Mouse (Mus musculus) heart, adult 11 months (tissue): Measurements from ENCODE around the gene Wdfy2.

Experiments used
- DNase-seq: peaks from one replicate; pipeline ENCODE4 v3.0.0; 2022

Wdfy2 gene

DNA sequence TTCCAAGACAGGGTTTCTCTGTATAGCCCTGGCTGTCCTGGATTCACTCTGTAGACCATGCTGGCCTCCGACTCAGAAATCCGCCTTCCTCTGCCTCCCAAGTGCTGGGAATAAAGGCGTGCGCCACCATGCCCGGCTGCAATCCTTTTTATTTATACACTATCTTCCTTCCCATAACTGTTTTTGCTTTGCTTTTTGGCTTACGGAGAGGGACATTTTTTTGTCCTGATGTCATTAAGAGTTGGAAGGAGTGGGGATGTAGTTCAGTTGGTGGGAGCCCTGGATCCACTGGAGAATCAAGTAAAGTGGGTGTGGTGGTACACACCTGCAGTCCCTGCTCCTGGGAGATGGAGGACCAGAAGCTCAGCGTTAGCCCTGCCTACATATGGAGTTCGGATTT is 6.7 kb downstream of the Wdfy2 start:
- peak; percentile 89 for DNase-seq

DNA sequence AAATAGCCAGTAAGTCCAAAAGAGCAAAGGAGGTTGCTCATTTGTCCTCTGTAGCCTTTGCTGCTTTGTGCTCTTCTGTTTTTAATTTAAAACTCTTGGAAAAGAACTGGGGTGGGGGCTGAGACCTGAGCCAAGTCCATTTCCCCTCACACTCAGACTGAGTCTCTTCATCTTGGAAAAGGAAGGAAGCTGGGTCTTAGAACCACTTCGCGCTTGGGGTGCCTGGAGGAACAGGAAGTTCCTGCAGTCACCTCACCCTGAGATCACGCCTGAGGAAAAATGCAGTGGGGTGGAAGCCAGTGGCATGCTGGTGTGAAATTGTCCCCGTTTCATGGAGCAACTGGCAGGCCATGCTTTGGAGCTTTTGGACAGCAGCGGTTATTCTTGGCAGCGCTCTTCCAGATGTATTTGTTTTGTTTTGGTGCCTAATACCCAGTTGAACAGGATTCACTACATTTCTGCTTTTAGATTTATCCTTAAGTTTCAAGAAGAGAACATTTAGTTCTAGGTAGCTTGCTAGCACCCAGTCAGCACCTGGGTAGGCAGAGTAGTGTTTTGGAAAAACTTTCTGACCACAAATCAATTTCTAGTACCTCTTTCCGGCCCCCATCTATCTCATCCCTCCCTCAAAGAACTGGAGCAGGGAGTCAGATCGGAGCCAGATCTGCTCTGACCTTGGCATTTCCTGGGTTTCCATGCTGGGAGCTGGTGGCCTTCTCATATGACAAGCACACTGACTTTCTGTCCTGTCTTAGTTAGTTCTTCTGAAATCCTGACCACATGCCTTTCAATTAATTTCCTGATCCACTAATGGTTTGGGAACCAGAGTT is 7.7 kb downstream of the Wdfy2 start:
- DNase-seq = peak; percentile 97

DNA sequence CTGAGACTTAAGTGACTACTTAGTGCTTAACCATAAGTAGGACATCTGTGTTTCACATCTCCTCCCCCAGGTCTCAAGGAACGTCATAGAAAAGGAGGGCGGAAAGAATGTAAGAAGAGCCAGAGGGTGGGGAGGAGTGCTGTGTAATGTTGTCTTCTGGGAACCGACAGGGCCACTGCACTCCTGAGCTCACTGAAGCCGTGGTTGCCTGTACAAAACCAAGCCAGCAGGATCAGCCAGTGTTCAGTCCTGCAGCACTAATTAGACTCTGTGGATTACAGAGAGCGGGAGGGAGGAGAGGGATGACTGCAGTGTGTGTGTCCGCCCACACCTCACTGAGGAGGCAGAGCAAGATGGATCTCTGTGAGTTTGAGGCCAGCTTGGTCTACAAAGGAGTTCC is 13.5 kb downstream of the Wdfy2 start:
- peak; percentile 83 for DNase-seq

DNA sequence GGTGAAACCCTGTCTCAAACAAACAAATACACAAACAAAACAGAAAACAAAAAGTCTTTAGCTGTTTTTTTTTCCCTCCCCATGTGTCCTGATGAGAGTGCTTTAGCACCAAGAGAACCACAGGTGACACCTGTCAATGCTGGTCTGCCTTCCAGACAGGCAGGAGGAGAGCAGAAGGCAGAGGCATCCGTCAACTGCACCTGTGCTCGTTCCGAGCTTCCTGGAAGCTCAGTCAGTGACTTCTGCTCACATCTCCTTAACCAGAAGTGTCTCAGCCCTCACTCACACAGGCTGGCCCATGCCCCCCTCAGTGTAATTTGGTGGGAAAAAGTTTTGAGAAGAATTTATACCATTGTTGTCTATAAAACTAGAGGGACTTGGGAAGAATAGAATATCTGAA is 15.4 kb downstream of the Wdfy2 start:
- DNase-seq = peak; percentile 55

DNA sequence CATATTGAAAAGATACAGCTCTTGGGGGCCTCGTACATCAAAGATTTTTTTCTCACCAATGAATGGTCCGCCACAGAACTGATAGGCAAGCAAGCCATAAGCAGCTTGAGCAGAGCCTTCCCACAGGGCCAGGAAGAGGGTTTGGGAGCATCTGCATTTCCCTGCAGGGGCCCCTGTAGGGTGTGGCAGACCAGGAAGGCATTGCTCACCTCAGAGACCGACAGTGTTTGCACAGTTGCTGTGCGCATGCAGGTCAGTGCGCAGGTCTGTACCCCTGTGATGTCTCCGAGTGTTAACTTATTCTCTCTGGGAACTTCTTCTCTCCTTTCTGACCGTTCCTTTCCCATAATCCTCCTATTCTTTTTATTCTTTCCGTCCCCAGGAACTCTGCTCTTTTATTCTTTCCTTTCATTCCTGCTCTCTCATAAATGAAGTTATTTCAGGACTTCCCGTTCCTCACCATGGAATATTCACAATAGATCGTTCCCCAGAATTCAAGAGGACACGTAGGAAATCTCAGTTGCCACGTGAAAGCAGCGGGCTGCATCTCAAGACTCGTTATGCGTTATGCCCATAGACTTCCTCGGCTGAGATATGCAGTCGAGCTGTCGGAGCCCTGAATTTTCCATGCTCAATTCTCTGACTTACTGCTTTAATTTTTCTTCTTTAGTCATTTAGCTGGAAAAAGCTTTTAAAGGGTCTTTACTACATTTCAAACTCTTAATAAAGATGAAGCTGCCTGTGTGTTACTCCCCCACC is 17.8 kb downstream of the Wdfy2 start:
- peak; percentile 79 for DNase-seq

DNA sequence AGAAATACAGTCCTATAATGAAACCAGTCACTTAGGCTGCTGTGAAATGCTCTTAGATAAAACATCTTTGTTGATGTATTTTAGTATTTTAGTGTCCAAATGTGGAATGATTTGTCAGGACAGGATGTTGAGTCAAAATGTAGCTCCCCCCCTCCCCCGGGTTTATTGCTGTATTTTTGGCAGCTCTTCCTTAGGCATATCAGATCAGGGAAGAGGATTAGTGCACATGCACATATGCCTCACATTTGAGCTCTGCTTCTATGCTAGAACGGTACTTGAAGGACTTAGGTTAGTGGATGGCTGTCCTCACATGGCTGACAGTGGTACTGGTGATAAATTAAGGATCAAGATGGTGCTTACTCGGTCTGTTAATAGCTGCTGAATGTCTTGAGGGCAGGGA is 18.4 kb downstream of the Wdfy2 start:
- peak; percentile 88 for DNase-seq

DNA sequence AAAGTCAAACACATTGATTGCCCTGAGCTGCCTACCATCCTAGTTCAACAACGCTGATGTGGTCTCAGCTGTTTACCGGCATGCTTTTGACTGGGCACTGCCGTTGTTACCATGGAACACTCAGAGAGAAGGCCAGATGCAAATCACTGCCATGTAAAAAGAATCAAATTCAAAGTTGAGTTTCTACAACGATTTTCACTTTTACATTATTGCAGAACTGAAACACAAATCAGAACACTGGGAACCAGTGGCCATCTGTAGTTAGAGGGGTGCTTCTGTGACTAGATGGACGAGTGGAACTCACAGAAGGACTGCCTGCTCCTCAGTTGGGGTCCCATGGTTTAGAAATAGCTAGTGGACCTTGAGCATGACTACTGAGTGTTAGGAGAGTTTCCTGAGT is 19.0 kb downstream of the Wdfy2 start:
- peak; percentile 77 for DNase-seq

DNA sequence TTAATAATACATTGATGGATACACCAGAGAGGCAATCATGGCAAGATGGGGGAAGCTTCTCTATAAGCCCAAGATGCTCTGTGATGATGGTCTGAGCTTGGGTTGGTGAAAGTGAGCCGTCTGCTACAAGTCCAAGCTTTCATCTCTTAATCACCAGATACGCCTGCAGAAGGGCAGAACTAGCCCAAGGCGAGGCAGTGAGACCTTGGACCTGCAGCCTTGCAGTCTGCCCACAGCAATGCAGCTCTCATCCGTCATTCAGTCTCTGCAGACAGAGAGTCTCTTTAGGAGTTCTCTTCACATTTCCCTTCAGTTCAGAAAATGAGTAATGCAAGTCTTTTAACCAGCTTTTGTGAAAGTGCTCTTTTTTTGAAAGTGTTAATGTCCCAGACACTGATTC is 20.4 kb downstream of the Wdfy2 start:
- DNase-seq = peak; percentile 79

DNA sequence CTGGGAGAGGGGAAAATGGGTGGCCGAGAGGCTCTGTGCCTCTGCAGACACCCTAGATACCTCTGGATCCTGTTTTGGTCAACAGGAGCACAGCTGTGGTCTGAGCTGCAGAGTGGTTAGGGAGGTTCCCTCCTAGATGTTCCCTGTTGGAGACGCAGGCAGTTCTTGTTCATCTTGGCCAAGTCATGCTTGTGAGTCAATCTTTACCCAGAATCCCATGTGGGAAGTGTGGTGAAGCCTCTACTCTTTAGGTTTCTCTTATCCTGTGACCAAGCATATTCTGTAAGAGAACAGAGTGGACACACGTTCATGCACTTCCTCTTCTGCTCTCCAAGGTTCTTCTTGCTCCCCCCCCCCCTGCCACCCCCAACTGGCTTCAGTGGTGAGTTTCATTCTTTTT is 20.8 kb downstream of the Wdfy2 start:
- DNase-seq = peak; percentile 97

DNA sequence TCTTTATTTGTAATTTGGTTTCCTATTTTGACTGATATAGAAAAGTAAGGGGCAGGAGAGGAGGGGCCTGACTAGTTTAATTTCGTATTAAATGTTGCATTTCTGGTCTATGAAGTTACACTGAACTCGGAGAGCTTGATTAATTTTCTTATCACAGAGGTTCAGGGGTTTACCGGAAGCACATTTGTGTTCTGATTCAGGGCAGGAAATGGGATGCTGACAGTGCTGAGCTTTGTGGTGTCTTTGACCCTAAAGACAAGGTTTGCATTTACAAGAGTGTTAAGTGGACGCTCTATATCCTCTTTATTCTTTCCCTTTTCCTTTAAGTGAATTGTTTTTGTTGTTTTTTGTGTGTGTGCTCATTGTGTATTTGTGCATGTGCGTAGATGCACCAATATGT is 25.1 kb downstream of the Wdfy2 start:
- DNase-seq = peak; percentile 37

DNA sequence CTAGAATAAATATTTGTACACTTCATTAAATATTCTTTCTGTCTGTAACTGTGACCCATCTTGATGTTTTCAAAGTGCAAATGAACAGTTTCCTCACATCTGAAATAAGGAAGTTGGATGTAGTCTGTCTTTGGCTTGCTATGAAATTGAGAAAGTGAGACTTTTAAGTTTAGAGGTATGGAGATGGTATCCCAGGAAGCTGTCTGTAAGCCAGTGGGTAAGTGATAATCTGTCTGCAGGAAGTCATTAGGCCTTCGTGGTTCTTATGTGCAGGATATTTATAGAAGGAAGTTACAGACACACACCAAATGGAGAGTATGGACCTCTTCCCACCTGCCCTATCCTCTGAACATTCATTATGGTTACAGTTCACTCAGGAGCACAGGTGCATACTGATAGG is 26.8 kb downstream of the Wdfy2 start:
- DNase-seq = peak; percentile 42

DNA sequence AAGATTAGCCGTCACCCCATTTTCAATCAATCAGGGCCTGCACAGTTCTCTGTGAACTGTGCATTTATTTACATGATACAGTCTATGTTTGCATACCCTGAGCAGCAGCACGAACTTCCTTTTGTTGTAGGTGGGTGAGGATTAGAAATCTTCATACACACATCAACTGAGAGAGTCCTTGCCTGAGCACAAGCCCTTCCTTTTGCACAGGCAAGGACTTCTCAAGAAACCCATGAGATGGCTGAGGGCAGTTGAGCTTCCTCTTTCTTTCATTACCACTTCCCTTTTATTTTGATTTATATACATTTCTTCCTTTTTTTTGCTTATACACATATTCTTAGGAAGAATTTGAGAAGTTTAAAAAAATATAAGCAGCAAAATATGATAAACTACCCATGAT is 27.9 kb downstream of the Wdfy2 start:
- peak; percentile 90 for DNase-seq

DNA sequence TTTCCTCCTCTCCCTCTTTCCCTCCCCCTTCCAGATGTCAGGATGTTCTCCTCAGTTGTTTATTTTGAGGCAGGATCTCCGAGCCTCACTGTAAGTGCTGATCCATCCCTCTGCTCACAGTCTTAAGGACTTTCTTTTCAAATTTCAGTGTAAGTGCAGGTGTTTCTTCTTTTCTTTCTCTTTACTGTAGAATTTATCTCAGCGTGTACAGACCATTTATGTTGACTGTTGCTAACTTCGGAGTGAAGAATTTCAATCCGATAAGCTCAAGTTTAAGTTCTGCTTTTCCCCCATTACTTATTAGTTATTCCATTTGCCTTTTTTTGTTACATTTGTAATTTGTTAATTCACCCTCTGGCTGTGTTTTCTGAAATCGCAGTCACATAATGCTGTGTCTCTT is 29.6 kb downstream of the Wdfy2 start:
- DNase-seq = peak; percentile 30

DNA sequence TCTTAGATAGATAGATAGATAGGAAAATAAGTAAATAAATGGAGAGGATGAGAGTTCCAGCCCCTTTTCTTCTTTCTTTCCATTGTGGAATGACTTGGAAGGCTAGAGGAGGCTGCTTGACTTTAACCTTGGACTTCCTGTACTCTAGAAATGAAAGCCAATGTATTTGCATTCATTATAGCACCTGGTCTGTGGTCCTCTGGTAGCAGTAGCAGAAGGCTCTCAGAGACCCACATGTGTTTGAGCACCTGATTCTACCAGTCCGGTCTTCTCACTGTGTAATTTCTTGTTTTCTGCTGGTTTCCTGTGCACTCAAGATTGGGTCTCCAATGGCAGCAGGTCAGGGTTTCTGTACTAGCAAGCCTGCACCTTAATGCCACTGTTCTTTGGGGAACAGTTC is 30.1 kb downstream of the Wdfy2 start:
- DNase-seq = peak; percentile 51

DNA sequence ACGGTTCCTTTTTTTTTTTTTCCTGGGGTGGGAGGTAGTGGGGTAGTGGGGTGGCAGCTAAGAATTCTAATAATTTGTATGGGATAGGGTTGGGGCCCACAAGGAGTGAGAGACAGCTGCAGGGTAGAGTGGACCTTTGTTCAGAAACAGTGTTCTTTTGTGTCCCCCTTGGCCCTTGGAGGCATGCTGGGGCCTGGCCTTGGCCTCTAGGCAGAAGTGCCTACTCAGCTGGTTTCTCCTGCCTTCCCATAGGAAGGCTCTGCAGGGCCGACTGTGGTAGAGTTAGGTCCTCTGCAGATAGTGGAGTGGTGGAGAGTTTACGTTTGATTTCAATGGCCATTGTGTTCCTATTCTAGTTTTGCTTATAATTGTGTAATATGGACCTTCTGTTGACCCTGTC is 30.8 kb downstream of the Wdfy2 start:
- peak; percentile 91 for DNase-seq

DNA sequence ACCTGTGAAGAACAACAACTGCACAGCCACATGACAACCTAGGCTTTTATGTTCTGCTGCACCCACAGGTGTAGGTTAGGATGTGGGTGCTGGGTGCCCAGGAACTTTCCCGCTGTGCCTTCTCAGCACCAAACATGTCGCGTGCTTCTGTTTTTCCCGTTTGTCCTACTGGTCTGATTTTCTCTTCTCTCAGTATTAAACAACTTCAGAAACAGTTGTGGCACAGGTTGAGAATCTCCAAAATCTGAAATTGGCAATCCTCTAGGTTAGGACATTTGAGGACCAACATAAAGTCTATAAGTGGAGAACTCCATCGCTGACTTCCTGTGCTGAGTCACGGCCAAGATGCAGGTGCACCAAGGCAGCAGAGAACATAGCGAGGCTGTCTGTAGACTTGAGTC is 32.8 kb downstream of the Wdfy2 start:
- DNase-seq = peak; percentile 66

DNA sequence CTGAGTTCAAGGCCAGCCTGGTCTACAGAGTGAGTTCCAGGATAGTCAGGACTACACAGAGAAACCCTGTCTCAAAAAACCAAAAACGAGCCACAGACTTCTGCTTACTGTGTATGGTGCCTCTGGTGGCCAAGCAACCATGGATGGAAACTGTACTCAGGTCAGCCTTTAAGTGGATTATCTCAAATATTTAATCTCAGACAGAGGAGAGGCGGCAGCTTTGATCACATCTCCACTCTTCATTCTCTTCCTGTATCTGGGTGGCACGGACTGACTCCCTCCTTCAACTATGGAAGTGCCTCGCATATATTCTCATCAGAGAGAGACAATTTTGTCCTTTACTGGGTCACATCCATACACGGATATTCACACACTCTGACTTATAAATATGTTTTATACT is 34.0 kb downstream of the Wdfy2 start:
- DNase-seq = peak; percentile 59

DNA sequence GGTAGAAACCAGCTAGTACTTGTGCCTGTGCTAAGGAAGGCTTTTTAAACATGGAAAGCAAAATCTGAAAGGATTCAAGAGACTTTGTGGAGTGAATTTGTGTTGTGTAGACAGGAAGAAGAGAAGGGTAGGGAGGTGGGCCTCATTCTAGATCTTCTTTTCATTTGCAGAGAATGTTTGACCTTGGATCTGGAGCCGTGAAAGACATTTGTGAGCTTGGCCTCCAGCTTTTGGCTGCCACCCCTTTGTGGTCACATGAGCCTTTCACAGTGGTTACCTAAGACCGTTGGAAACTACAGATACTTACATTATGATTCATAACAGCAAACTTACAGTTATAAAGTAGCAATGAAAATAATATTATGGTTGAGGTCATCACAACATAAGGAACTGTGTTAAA is 34.5 kb downstream of the Wdfy2 start:
- peak; percentile 75 for DNase-seq

DNA sequence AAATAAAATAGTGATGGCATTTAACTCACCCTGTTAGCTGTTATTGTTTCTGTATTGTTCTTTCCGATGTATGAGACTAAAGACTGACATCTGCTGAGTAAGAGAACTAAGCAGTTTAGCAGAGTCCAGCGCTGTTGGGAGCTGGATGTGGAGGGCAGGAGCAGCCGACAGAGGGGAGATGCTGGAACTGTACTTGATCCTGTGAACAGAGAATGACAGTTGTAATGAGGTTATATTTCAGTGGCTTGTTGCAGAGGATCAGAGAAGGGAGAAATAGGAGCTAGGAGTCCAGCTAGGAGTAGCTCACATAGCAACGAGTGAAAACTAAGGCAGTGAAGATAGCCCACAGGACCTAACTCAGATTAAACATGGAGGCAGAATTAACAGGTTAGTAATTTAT is 36.3 kb downstream of the Wdfy2 start:
- DNase-seq = no peak

DNA sequence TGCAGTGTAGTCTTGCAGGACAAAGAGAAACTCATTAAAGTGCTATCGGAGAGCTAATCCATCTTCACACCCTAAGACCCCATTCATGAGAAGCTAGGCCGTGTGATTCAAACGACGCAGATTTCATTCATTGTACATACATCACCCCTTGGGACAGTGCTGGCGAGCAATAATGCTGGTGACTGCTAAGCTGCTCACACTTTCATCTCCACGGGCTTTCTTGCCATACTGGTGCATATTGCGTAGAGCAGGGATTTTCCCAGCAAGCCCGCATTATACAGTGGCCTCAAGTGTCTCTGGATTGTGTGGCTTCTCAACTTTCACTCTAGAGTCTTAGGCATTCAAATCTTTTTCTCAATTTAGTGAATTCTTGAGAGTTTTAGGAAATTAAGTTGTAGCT is 36.9 kb downstream of the Wdfy2 start:
- DNase-seq = peak; percentile 74

DNA sequence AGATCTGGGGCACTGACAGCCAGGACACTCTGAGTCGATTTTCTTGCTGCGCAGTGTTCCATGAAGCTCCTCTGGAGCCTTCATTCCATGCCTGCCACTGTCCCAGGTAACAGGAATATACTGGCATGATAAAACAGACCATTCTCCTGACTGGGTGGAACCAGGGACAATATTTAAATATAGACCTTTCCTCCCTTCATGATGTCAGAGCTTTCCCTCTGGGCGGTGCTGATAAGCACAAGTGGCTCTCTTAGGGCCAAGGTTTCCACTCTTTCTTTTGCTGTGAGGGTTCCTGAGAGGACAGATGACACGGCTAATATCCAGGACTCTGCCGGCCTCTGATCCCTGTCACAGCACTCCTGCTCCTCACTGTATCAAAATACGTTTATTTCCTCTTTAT is 40.6 kb downstream of the Wdfy2 start:
- peak; percentile 95 for DNase-seq

DNA sequence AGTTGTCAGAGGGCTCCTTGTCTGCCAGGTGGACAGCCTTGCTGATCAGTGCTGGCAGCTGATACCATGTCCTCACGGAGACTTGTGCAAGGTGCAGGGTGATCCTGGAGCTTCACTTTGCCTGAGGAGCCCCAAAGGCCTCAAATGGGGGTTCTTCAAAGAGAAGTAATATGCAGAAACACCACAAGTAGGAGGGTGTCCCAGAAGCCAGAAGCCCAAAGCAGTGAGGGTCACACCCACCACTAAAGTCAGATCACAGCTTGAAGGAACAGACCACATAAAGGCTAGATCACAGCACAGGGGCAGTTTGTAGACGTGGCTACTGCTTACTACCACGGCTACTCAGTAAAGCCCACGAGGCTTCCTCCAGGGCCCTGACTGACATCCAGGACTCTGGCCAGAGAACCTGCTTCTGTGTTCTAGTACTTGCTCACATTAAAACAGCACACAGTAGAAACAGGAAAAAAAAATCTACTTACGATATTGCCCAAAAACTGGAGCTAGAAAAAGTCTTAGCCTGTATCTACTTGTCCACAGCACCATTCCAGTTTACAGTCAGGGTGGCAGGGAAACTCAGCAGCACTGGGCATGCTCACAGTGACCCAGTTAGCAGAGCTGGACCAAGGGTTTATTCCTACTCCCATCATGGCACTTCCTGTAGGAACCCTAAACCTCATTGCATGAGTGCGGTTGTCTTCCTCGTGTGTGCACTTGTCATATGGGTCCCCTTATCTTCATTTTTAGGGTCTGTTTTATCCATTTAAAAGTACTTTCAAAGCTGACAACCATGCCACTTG is 41.4 kb downstream of the Wdfy2 start:
- peak; percentile 92 for DNase-seq

DNA sequence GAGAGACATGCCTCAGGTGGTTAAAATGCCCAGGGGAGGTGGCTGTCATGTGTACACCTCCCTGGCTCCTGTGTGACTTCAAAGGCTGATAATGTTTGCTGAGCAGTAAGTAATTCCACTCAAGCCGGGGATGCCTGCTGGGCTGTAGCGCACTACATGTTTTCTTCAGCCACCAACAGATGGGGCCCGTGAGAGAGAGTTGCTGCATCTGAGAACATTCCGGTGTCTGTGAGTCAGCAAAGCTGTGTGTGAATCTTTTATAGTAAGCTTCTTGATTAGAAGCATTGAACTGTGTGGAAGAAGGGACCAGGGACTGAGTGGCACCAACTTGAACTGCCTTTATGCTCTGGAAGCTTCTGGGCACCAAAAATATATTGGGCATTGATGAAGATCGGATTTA is 42.0 kb downstream of the Wdfy2 start:
- peak; percentile 97 for DNase-seq
